Mouse (Mus musculus): ENCODE measurements at regions not wholly inside any gene's neighbourhood (a gene's known extent, or its start where the extent isn't known, plus 50 kb on each side); places are given as distances from the start of the nearest gene placed in this dataset.

DNA sequence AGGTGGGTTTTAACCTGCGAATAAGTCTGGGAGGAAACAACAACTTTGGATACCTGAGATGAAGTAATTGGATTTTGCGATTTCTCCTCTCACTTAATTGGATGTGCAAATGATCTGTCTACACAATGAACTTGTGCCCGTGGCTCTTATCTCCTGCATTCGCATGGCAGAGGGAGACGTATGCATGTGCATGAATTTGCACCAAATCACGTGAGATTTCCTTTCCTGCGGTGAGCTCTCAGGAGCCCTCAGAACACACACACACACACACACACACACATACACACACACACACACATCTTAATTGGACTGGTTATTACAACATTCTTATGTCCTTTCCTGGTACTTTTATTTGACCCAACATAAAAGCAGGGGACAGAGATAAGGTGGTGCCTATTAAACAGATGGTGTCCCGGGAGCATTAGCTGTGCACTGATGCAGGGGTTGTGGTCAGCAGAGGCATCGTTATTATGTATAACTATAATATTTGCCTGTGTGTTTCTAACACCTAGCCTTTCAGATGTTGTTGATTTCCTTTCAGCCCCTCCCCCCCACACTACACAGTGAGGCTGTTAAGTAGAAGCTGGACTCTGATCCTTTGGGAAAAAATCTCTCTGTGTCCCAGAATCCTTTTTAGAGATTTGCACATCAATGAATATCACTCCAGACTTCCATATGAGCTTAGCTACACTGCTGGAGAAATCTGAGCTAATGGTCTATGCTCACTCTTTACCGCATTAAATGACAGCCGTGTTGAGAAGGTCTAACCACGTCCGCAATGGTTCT, 166.3 kb downstream of the Arrdc4 start:
- 75% methylated on average over 13 of the region's 13 CpGs for WGBS
- DNase-seq (ENCODE audit: low read depth, low spot score): no peak

DNA sequence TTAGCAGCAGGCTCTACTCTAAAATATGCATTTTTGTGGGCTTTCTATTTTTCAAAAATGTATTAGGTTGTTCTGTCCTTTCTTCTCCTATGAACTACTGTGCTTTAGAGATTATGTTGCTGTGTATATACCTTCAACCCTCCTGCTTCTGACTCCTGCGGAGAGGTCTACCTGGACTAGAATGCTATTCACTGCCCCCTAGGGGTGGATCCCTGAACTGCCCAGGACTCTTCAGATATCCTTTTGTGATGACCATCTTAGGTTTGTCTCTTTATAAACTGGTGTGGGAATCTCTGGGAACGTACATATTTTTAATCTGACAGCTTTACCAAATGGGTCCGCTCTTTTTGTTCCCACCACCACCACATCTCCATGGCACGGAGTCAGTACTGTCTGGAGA, 168.4 kb downstream of the Arrdc4 start:
- WGBS: 34% methylated on average over 4 of the region's 4 CpGs
- peak; percentile 22 for DNase-seq (ENCODE audit: low read depth, low spot score)

DNA sequence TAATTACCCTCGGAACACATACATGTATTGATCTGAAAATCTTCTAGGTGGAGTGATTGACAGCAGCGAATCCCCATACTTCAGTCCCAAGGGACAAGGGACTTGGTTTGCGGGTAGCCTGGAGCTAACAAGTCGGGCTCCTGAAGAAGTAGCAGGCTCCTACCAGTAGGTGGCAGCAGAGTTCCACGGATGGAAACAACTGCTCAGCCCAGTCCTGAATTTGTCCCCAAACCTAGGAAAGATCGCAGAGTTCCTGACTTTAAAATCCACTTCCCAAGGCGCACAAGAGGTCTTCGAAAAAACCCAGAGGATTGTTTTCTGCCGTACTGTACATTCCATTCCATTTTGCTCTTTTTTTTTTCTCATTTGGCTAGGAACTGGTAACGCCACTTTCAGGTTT, 169.4 kb downstream of the Arrdc4 start:
- DNase-seq (ENCODE audit: low read depth, low spot score): peak; percentile 74
- WGBS: 2% methylated on average over 10 of the region's 10 CpGs

DNA sequence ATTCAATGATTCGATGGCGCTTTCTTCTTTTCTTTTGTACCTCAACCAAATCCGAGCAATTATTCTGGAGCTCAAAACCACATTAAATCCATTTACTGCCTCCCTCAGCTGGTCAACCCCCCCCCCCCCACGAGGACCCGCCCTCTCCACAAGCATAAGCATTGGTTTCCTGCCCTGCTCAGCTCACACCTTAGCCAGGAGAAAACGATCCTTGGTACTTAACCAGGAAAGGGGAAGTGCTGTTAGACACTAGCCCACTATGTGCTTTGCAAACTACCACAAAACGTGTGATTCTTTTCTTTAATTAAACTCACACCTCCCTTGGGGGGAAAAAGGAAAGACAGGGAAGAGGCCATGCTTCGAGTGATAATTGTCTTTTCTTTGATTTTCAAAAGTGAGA, 169.8 kb downstream of the Arrdc4 start:
- DNase-seq (ENCODE audit: low read depth, low spot score): no peak
- 37% methylated on average over 8 of the region's 8 CpGs for WGBS

DNA sequence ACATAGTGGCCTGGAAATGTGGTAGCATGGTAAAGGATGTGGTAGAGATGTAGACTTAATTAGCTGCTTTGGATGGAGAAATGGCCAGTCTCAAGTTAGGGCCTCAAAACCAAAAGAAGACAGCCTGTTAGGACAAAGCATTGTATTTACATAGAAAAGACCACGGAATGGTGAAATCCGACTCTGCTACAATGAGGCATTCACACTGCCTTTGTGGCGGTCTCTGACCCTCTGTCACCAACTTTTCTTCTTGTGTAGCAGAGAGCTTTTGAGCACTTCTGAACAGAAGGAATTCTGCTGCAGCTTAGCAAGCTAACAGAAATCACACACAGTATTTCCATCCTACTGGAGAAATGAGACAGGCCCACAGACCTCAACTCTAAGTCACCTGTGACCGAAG, 177.7 kb downstream of the Arrdc4 start:
- WGBS: 57% methylated on average over 4 of the region's 4 CpGs
- DNase-seq (ENCODE audit: low read depth, low spot score): no peak

DNA sequence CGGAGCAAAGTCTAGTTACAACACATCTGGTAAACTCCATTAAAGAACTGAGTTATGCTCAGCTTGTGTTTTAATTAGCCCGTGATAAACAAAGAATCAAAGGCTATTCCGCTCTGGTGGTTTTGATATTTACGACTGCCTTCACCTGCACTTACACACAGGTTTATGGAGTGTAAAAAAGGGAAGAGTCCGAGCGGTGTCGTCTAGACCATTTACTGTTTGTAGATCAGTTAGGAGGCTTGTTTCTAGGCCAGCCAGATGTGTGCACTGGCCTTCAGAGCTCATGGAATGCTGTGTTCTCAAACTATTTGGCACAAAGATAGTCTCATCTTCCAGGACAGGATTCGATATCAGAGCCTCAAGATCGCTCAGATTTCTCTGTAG, 180.9 kb downstream of the Arrdc4 start:
- 26% methylated on average over 9 of the region's 9 CpGs for WGBS
- peak; percentile 38 for DNase-seq (ENCODE audit: low read depth, low spot score)

DNA sequence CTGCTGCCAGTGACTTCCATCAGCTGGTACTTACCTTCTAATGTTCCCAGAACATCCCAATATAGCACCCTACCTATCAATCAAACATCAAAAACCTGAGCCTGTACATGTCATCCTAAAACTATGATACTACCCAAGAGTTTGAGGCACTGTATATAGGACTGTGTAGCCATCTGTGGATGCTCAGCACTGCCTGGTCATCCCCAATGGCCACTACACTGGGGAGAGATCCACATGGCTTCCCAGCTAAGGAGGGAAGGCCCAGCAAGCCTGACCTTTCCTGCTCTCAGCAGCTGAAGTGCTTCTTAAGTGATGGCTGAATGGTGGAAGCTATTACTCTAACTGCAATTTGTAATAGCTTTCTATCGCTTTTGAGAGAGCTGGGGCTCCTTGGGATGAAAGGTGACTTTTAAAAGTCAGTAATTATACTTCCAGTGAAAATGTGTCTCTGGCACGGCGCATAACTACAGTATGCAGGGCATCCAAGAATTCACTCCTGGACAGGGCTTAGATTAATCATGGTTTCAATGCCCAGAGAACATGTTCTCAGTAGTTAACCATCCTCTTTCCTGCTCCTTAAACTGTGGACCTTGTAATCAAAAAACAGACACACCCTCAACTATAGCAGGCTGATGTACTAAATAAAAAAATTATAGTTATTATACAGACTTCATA, 181.5 kb downstream of the Arrdc4 start:
- no peak for DNase-seq (ENCODE audit: low read depth, low spot score)
- 48% methylated on average over 3 of the region's 3 CpGs for WGBS

DNA sequence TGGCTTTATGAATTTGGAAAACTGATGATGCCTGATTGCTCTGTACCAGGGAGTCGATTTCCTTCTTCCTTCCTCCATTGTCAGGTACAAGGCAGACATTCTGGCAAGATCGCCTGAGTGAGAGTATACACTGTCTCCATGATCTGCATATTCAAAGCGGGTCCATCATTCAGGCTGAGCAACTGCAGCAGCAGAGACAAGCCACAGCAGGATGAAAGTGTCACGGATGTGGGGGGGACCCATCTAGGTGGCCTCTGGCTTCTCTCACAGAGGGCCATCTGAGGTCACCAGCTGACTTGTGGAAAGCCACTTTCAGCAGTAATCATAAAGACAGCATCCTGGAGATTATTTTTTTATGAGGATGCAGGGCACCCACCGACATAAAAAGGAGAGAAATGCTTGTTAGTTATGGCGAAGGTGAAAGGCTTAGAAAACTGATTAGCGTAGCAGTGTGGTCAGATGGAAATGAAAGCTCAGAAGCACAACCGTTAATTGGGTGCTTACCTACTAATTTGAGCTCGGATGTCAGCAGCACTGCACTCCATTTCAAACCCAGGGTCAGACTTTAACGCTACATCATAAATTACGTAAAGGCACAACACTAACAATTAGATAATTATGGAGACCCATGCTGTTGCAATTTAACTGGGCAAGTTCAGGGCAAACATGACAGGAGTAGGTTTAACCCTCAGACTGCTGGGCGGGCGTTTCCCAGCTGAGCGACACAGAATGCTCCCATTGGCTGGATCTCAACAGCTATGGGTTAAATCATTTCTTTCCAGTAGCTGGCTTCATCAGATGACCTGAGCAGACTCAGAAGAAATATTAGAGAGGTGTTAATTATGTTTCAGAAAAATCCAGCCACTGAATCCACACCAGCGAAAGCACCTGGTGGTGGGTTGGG, 189.3 kb downstream of the Arrdc4 start:
- no peak for DNase-seq (ENCODE audit: low read depth, low spot score)
- WGBS: 46% methylated on average over 15 of the region's 15 CpGs

DNA sequence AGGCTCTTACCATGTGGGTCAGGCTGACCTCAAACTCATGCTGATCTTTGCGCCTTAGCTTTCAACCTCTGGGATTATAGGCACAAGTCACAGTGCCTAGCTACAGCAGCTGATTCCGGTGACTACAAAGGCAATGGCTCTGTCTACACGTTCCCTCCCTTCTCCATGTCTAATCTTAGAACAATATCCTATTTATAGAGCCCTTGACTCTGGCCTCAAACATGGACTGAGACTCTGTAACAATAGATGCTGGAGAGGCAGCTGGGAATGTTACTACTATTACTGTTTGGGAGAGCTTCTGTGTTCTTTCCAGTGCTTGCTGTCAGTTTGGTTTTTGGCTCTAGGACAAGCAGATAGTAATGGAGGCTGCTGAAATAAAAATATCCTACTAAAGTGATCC, 198.7 kb downstream of the Arrdc4 start:
- no peak for DNase-seq (ENCODE audit: low read depth, low spot score)
- 49% methylated on average over 3 of the region's 3 CpGs for WGBS

DNA sequence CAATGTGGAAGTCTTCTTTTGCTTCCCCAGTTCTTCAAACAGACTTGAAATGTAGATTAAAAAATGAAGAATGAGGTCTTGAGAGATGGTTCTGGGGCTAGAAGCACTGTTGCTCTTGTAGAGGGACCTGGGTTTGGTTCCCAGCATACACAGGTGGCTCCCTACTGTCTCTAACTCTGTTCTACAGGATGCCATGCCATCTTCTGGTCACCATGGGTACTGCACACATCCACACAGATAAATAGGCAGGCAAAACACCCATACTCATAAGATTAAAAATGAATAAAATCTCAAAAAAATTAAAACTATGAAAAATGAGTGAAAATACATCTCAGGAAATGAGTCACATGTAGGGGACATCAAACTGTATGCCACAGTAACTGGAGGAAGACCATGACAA, 200.9 kb downstream of the Arrdc4 start:
- DNase-seq (ENCODE audit: low read depth, low spot score): no peak

DNA sequence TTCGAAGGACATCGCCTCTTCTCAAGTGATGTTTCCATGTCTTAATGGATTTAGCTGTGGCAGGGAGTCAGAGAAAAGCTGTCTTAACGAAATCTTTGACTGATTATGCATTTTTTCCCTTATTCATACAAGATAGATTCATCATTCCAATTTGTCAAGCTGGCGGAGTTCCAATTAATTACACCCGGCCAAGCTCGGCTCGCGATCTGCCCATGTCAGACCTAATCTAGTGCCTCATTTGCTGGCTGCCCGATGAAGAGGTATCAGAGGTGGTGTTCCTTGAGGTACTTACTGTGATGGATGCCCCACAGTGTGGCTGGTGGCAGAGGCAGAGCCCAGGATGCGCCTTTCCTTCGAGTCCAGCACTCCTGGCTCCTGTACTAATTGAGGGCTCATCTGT, 204.9 kb downstream of the Arrdc4 start:
- WGBS: 81% methylated on average over 11 of the region's 11 CpGs
- no peak for DNase-seq (ENCODE audit: low read depth, low spot score)

DNA sequence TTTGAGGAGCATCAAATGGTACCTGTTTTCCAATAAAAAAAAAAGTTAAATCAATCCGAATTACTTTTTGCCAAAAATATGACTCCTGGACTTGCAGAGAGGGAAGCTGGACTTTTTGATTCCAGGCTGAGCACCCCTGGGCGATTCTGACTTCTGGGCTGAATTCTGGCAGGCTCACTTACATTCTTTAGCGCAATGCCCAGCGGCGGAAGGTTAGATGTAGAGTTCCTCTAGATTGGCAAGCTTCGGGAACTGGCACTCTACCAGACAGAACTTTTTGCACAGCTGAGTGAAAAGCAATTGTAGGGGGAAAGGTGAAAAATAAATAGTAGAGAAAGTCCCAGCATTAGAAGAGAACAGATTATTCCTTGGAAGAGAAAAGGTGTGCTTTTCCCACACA, 235.5 kb downstream of the Fam169b start:
- WGBS: 87% methylated on average over 6 of the region's 6 CpGs
- DNase-seq (ENCODE audit: low read depth, low spot score): no peak

DNA sequence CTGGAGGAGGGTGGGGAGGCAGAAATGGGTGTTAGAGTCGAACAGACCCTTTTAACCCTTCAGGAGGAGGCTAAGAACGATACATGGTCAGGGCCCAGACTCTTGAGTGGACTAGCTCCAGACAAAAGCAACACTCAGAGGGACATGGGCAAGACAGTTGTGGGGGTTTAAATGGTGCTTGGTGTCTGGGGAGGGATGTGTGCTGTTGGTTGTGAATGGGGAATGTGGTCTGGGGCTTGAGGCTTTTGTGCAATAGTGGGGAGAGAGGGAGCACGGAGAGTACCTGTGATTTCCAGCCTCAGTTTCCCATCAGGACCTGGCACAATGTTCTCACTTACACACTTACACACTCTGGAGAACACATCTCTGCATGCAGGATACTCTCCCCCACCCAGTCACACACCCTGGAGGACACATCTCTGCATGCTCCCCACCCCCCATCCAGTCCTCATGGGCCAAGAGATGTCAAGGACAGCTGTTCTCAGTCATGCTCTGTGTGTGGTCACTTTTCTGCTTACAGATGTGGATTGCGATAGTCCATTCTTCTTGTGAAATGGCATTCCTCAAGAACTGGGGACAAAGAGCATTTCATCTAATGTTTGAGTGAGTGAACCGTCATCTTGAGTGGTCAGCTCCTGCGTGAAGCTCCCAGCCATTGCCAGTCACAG, 217.6 kb downstream of the Fam169b start:
- DNase-seq (ENCODE audit: low read depth, low spot score): no peak
- WGBS: 66% methylated on average over 6 of the region's 6 CpGs

DNA sequence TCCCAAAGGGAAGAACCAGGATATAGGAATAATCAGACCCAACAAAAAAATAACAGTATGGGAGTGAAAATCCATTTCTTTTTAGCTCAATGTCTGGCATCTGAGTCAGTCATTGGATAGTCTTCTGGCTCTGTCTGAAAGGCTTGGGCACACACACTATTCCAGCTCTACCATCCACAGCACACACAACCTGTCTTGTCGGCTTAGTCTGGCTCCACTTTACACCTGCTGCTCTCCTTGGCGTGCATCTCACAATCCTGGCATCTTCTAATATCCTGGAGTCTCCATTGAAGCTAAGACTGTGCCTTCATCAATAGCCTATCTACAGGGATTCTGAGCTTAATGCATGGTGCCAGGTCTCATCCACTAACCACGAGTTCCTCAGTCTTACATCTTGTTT, 213.0 kb downstream of the Fam169b start:
- DNase-seq (ENCODE audit: low read depth, low spot score): no peak
- WGBS: 77% methylated on average over 3 of the region's 3 CpGs

DNA sequence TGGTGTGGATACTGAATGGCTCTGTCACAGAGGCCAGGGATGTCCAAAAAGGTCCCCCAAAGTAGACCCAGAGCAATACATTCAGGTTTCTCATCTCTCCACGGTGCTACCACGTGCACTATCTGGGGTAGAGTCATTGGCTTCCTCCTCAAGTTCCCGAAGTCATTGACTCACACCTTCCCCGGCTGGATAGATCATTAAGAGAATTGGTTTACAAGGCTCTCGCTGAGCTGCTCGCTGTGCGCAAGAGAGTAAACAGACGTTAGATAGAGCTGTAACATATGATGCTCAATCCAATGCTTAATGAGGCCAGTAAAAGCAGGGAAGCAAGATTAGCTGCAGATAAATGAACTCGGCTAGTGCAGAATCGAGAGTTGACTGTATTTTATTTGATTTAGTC, 208.9 kb downstream of the Fam169b start:
- no peak for DNase-seq (ENCODE audit: low read depth, low spot score)
- 11% methylated on average over 10 of the region's 10 CpGs for WGBS

DNA sequence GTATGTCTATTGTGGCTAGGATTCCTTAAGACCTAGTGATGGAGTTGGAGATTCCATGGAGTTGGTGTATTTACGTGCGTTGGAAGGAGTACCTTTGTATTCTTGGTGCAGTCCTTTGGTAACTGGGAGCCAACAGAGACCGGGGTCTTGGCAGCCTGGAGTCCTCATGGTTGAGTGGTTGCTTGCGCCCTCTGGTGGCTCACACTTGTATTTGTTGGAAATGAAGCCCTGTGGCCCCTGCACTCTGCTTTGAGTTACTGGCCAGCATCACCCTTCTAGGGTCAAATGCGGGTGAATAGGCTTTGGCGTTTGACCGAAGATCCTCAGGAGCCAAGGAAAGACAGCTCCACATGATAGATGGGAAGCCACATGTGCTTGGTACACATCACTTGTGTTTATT, 207.1 kb downstream of the Fam169b start:
- 28% methylated on average over 7 of the region's 7 CpGs for WGBS
- DNase-seq (ENCODE audit: low read depth, low spot score): no peak

DNA sequence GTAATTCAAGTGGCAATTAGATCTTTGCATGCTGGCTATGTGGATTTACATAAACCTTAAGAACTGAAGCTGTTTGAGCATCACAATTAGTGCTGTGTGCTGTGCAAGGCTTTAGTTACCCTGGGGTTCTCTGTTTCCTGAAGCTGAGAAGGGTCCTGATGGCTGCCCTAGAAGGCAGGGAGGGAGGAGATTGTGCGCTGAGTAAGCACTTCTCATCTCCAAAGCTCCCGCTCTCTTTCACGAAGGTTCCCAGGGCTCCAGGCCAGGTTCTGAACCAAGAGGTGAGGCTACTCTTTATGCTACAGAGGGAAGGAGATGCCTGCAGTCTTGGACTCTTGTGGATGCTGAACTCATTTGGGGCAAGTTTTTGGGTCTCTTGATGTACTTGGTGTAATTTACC, 206.7 kb downstream of the Fam169b start:
- DNase-seq (ENCODE audit: low read depth, low spot score): no peak
- 67% methylated on average over 3 of the region's 3 CpGs for WGBS

DNA sequence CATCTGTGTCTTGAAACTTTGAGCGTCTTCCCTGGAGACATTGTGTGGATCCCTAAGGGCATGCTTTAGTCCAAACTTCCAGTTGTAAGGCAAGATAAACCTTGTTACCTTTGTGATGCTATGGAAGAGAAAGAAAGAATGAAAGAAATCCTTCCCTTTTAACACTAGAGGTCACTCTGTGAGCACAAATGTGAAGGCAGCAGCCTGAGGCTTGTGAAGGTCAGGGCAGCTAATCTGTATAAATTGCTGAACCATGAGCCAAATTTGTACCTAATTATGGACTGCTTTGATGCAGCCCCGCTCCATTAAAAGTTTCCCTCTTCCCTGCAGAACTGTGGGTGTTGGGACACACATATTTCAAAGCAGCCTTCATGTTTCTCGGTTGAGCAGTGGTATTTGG, 204.4 kb downstream of the Fam169b start:
- DNase-seq (ENCODE audit: low read depth, low spot score): no peak
- WGBS: 67% methylated on average over 3 of the region's 3 CpGs

DNA sequence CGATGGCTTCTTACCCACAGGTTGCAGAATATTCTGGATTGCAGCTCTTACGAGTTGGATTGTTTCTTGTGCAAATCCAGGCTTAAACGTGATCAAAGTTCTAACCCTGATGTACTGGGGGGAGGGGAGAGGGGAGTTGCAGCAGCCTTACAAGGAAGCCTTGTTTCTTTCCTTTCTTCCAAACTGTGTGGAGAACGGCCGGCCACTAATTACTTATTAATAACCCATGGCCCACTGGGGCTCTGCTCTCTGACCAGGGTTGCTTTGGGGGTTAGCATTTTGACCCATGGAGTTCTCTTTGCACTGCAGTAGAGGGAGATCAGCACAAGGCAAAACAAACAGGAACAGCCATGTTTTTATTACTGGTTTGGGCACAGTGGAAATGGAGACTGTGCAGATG, 199.2 kb downstream of the Fam169b start:
- 37% methylated on average over 5 of the region's 5 CpGs for WGBS
- DNase-seq (ENCODE audit: low read depth, low spot score): no peak

DNA sequence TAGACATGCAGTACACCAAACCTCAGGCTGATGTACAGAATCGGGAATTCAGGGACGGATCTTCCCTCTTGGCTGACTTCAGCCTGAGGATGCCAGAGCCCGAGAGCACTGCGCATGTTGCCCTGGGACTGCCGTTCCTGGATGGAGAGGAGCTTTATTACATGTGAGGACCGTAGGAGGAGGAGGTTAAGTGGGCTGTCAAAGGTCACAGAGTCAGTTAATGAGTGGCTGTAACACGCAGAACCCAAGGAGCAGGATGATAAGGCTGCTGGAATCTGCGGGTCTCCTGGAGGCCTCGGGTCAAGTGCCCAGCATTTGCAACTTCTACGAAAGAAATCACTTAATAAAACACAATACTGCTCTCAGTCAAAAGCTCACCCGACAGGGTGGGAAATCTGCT, 197.3 kb downstream of the Fam169b start:
- WGBS: 62% methylated on average over 11 of the region's 11 CpGs
- no peak for DNase-seq (ENCODE audit: low read depth, low spot score)
